Mouse (Mus musculus): ENCODE results near the gene Fgfr1op2.

DNA sequence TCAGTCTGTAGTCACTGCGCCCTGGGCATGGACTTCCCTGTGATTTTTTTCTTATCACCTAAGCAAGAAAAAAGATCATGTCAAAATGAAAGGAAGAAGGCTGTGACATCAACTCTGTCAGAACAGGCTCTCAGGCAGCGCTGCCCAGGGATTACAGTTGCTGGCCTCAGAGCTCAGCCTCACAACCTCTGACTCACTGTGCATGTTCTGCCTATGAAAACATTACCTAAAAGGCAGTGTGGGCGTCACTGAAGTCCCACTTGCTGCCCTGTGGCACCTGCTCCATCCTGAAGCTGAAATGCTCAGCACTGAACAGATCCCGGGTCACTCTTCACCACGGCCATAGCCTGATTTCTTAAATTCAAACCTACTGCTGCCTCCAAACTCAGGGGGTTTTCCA is 35.7 kb downstream of the Fgfr1op2 start:
- TF ChIP-seq CTCF (IDR thresholded peaks at IDR 0.05; ENCODE audit: low read depth, low read length) (no peak), GATA1 (IDR thresholded peaks at IDR 0.05; ENCODE audit: borderline replicate concordance, low read length) (no peak), GATA2 (IDR thresholded peaks at IDR 0.05; ENCODE audit: borderline replicate concordance, low read depth, low read length) (no peak), POLR2AphosphoS5 (IDR thresholded peaks at IDR 0.05; ENCODE audit: insufficient replicate concordance, low read depth, low read length) (no peak), TAL1 (conservative IDR thresholded peaks at IDR 0.05; ENCODE audit: low read depth, low read length) (no peak)

All from G1E (cell line).